Mouse (Mus musculus) kidney, adult 2 months (tissue): Measurements from ENCODE around the gene Daglb. TPM values are rescaled to one million over a fixed set of nuclear protein-coding genes. Genes with fewer than 3 reads are reported as not detected.

Experiments
- DNase-seq: peaks from one replicate; pipeline ENCODE4 v3.0.0; 2021
- H3K27ac ChIP-seq: fragments of 200-500 bp; 2 replicates; pipeline ENCODE4 v1.5.1; 2012; ENCODE audit warnings: low read depth, low read length, control low read depth, inconsistent platforms; ENCODE audit not compliant: insufficient read depth
- H3K27me3 ChIP-seq: fragments of 200-500 bp; replicated peaks from 2 replicates; pipeline ENCODE4 v1.6.1; 2012; ENCODE audit warnings: mild to moderate bottlenecking, moderate library complexity, low read length, inconsistent platforms; ENCODE audit not compliant: control insufficient read depth, insufficient read depth
- H3K36me3 ChIP-seq: fragments of 200-500 bp; 2 replicates; pipeline ENCODE4 v1.6.1; 2012; ENCODE audit warnings: mild to moderate bottlenecking, moderate library complexity, low read length, inconsistent platforms; ENCODE audit not compliant: control insufficient read depth, insufficient read depth
- H3K4me1 ChIP-seq: fragments of 200-500 bp; 2 replicates; pipeline ENCODE4 v1.6.1; 2011; ENCODE audit warnings: low read length; ENCODE audit not compliant: control insufficient read depth, insufficient read depth
- H3K4me3 ChIP-seq: fragments of 200-500 bp; 2 replicates; pipeline ENCODE4 v1.5.1; 2011; ENCODE audit warnings: mild to moderate bottlenecking, low read depth, low read length, control low read depth; ENCODE audit not compliant: insufficient read depth
- CTCF ChIP-seq: fragments of 200-500 bp; conservative IDR thresholded peaks from 2 replicates; pipeline ENCODE4 v1.5.1; 2011; ENCODE audit warnings: low read depth, mild to moderate bottlenecking, control low read depth, low read length, moderate library complexity, mixed read lengths; ENCODE audit not compliant: insufficient read depth, insufficient read length
- POLR2A ChIP-seq: fragments of 200-500 bp; IDR thresholded peaks from one replicate; pipeline ENCODE4 v1.6.1; 2011; ENCODE audit warnings: low read depth, low read length, control low read depth
- WGBS: fragments of 180-500 bp; shearing (Covaris S2); methylation state at CpG from one replicate; pipeline ENCODE4 v1.1.7; 2018; 5-methylcytosine and 5-hydroxymethylcytosine counted together
- polyA plus RNA-seq: library from polyadenylated mRNA; depleted of rRNA; stranded (reverse); fragments of >200 nt; gene quantifications from 2 replicates; pipeline ENCODE4 v1.2.3, GENCODE M21; 2012; rRNA removed

The Daglb gene
- polyA plus RNA-seq = 11.7 TPM in 2 replicates

- Histone ChIP-seq H3K27ac (peak within 1 kb of the TSS; percentile 18; the same call in 1 of the 2 replicates), H3K27me3 (no peaks in the 10 kb centered on the region), H3K4me1 (peaks cover 3% of the 10 kb centered on the region; the same call in 1 of the 2 replicates), H3K36me3 (no peaks in the 10 kb centered on the region), H3K4me3 (peak within 1 kb of the TSS; percentile 83)
- no peak for TF ChIP-seq CTCF
- TF ChIP-seq POLR2A = peak; percentile 48
- WGBS = 2% methylated on average over 43 of the region's 43 CpGs
- DNase-seq = peak; percentile 92
Measured at GRCm38 (mm10) chr5:143464100-143464756, at the start of gene Daglb. Daglb (plus strand) TSS chr5:143464584.

GRCm38 (mm10) chr5:143421484-143421883 is 42.9 kb upstream of the Daglb start:
- no peak for TF ChIP-seq CTCF
- TF ChIP-seq POLR2A = no peak
- Histone ChIP-seq H3K4me3 (no peak overlapping the region), H3K4me1 (no peaks in the 10 kb centered on the region; the same call in 1 of the 2 replicates), H3K36me3 (peaks cover 5% of the 10 kb centered on the region), H3K27me3 (no peaks in the 10 kb centered on the region), H3K27ac (no peak overlapping the region)
- 77% methylated on average over 4 of the region's 4 CpGs for WGBS
- no peak for DNase-seq

GRCm38 (mm10) chr5:143422990-143423389 is 41.4 kb upstream of the Daglb start:
- H3K27ac ChIP-seq = no peak overlapping the region
- no peak for TF ChIP-seq CTCF
- TF ChIP-seq POLR2A = no peak
- no peak for DNase-seq
- 80% methylated on average over 4 of the region's 4 CpGs for WGBS
- no peak overlapping the region for H3K4me3 ChIP-seq
- no peaks in the 10 kb centered on the region; the same call in 1 of the 2 replicates for H3K4me1 ChIP-seq
- H3K36me3 ChIP-seq = peaks cover 1% of the 10 kb centered on the region
- no peaks in the 10 kb centered on the region for H3K27me3 ChIP-seq

GRCm38 (mm10) chr5:143423899-143424519 is 40.4 kb upstream of the Daglb start:
- H3K27ac ChIP-seq = no peak overlapping the region
- TF ChIP-seq POLR2A = no peak
- TF ChIP-seq CTCF = peak; percentile 79
- H3K36me3 ChIP-seq = no peaks in the 10 kb centered on the region
- no peak overlapping the region for H3K4me3 ChIP-seq
- WGBS = 17% methylated on average over 6 of the region's 6 CpGs
- no peaks in the 10 kb centered on the region for H3K27me3 ChIP-seq
- H3K4me1 ChIP-seq = no peaks in the 10 kb centered on the region; the same call in 1 of the 2 replicates
- DNase-seq = peak; percentile 63

- Histone ChIP-seq H3K27ac (no peak overlapping the region), H3K27me3 (no peaks in the 10 kb centered on the region), H3K4me1 (no peaks in the 10 kb centered on the region), H3K36me3 (no peaks in the 10 kb centered on the region), H3K4me3 (no peak overlapping the region)
- peak; percentile 76 for DNase-seq
- WGBS = 6% methylated on average over 4 of the region's 4 CpGs
- TF ChIP-seq POLR2A (no peak), CTCF (peak; percentile 93)
Measured at GRCm38 (mm10) chr5:143434421-143434820, 30.0 kb upstream of the Daglb start.

GRCm38 (mm10) chr5:143441298-143441697 is 23.1 kb upstream of the Daglb start:
- Histone ChIP-seq H3K27me3 (no peaks in the 10 kb centered on the region), H3K36me3 (no peaks in the 10 kb centered on the region), H3K4me1 (no peaks in the 10 kb centered on the region), H3K4me3 (no peak overlapping the region), H3K27ac (no peak overlapping the region)
- TF ChIP-seq CTCF = no peak
- no peak for TF ChIP-seq POLR2A
- no peak for DNase-seq
- 69% methylated on average over 3 of the region's 3 CpGs for WGBS

GRCm38 (mm10) chr5:143441753-143442152 is 22.6 kb upstream of the Daglb start:
- H3K4me1 ChIP-seq = no peaks in the 10 kb centered on the region
- no peak overlapping the region for H3K4me3 ChIP-seq
- TF ChIP-seq POLR2A = no peak
- no peak for TF ChIP-seq CTCF
- WGBS = 86% methylated on average over 12 of the region's 12 CpGs
- no peak for DNase-seq
- H3K36me3 ChIP-seq = no peaks in the 10 kb centered on the region
- no peak overlapping the region for H3K27ac ChIP-seq
- H3K27me3 ChIP-seq = no peaks in the 10 kb centered on the region
